Mouse (Mus musculus): Measurements from ENCODE around the gene Gemin7. TPM values are rescaled to one million over a fixed set of nuclear protein-coding genes. Genes with fewer than 3 reads are reported as not detected.
A peak's percentile ranks its signal among the peaks of the same experiment; 100 is the strongest.
"Not testable (repeated sequence)": the region's sequence is repeated elsewhere in the genome, so short reads cannot be mapped to it uniquely, and the experiment has no call there.

Gene Gemin7
- polyA plus RNA-seq (2015; fragmentation: Nextera tagmentation; extraction: Ambion mirVana), result 152 TPM in 2 replicates

- Histone ChIP-seq H3K9me3 (no peaks in the 10 kb centered on the region), H3K4me2 (peak within 1 kb of the TSS; percentile 59), H3K9ac (no peak within 1 kb of the TSS; the same call in 1 of the 2 replicates), H3K4me3 (peak within 1 kb of the TSS; percentile 30), H3K27ac (replicated peaks) (no peak within 1 kb of the TSS), H3K4me1 (replicated peaks) (peaks cover 25% of the 10 kb centered on the region), H3K27me3 (peaks cover 38% of the 10 kb centered on the region), H3K36me3 (peaks cover 21% of the 10 kb centered on the region)
- under 1% methylated on average over 47 of the region's 56 CpGs for WGBS
- ATAC-seq (ENCODE audit: low FRiP score, low read depth), result no peak
Observed at GRCm38 (mm10) chr7:19577141-19577852, at the start of gene Gemin7, which contains the start of gene Zfp296. Gene Gemin7 (minus strand): TSS chr7:19577595. Gene Zfp296 (plus strand): TSS chr7:19577287.

- WGBS, result 83% methylated on average over 2 of the region's 2 CpGs
- Histone ChIP-seq H3K9me3 (no peaks in the 10 kb centered on the region), H3K36me3 (no peaks in the 10 kb centered on the region), H3K9ac (no peak overlapping the region), H3K27me3 (no peaks in the 10 kb centered on the region), H3K4me2 (no peak overlapping the region), H3K4me1 (replicated peaks) (peaks cover 13% of the 10 kb centered on the region), H3K4me3 (no peak overlapping the region), H3K27ac (replicated peaks) (no peak overlapping the region)
- ATAC-seq (ENCODE audit: low FRiP score, low read depth), result no peak
Observed at GRCm38 (mm10) chr7:19623433-19623832, 46.0 kb upstream of the Gemin7 start.

GRCm38 (mm10) chr7:19622241-19622640 lies 44.8 kb upstream of the Gemin7 start:
- ATAC-seq (ENCODE audit: low FRiP score, low read depth), result no peak
- Histone ChIP-seq H3K9ac (no peak overlapping the region), H3K4me2 (no peak overlapping the region), H3K36me3 (no peaks in the 10 kb centered on the region), H3K4me1 (replicated peaks) (peaks cover 6% of the 10 kb centered on the region), H3K9me3 (no peaks in the 10 kb centered on the region), H3K27me3 (no peaks in the 10 kb centered on the region), H3K27ac (replicated peaks) (no peak overlapping the region), H3K4me3 (no peak overlapping the region)
- whole genome bisulfite sequencing, result 44% methylated on average over 6 of the region's 6 CpGs

GRCm38 (mm10) chr7:19620811-19621210 lies 43.4 kb upstream of the Gemin7 start:
- Histone ChIP-seq H3K27me3 (no peaks in the 10 kb centered on the region), H3K27ac (replicated peaks) (no peak overlapping the region), H3K36me3 (no peaks in the 10 kb centered on the region), H3K9ac (no peak overlapping the region), H3K9me3 (no peaks in the 10 kb centered on the region), H3K4me3 (no peak overlapping the region), H3K4me1 (replicated peaks) (peaks cover 6% of the 10 kb centered on the region), H3K4me2 (no peak overlapping the region)
- 89% methylated on average over 7 of the region's 7 CpGs for WGBS
- no peak for ATAC-seq (ENCODE audit: low FRiP score, low read depth)

- no peaks in the 10 kb centered on the region for H3K36me3 ChIP-seq
- H3K27ac ChIP-seq (replicated peaks), result 0 out of 2 replicates have a peak overlapping the region, but pooled peaks have one; percentile 51
- H3K9me3 ChIP-seq, result no peaks in the 10 kb centered on the region
- WGBS, result 6% methylated on average over 31 of the region's 35 CpGs
- peak overlapping the region; percentile 27 for H3K4me3 ChIP-seq
- H3K4me1 ChIP-seq (replicated peaks), result peaks cover 6% of the 10 kb centered on the region
- peak overlapping the region; percentile 52 for H3K4me2 ChIP-seq
- H3K27me3 ChIP-seq, result no peaks in the 10 kb centered on the region
- H3K9ac ChIP-seq, result peak overlapping the region; percentile 15; the same call in 1 of the 2 replicates
- peak; percentile 65; the same call in 1 of the 2 replicates for ATAC-seq (ENCODE audit: low FRiP score, low read depth)
Observed at GRCm38 (mm10) chr7:19619004-19619801, 41.8 kb upstream of the Gemin7 start.

GRCm38 (mm10) chr7:19615036-19615577 lies 37.7 kb upstream of the Gemin7 start:
- no peaks in the 10 kb centered on the region for H3K27me3 ChIP-seq
- WGBS, result 88% methylated on average over 12 of the region's 12 CpGs
- no peak for ATAC-seq (ENCODE audit: low FRiP score, low read depth)
- no peak overlapping the region for H3K4me3 ChIP-seq
- no peaks in the 10 kb centered on the region for H3K36me3 ChIP-seq
- no peak overlapping the region for H3K27ac ChIP-seq (replicated peaks)
- no peaks in the 10 kb centered on the region for H3K9me3 ChIP-seq
- H3K9ac ChIP-seq, result no peak overlapping the region
- no peak overlapping the region for H3K4me2 ChIP-seq
- H3K4me1 ChIP-seq (replicated peaks), result peaks cover 6% of the 10 kb centered on the region

GRCm38 (mm10) chr7:19610969-19611368 lies 33.6 kb upstream of the Gemin7 start:
- 78% methylated on average over 5 of the region's 5 CpGs for WGBS

GRCm38 (mm10) chr7:19609641-19610332 lies 32.4 kb upstream of the Gemin7 start:
- no peak for ATAC-seq (ENCODE audit: low FRiP score, low read depth)
- no peaks in the 10 kb centered on the region for H3K27me3 ChIP-seq
- no peaks in the 10 kb centered on the region for H3K9me3 ChIP-seq
- 92% methylated on average over 12 of the region's 12 CpGs for WGBS
- no peak overlapping the region for H3K9ac ChIP-seq
- H3K4me3 ChIP-seq, result no peak overlapping the region
- no peak overlapping the region for H3K4me2 ChIP-seq
- H3K4me1 ChIP-seq (replicated peaks), result no peaks in the 10 kb centered on the region
- H3K27ac ChIP-seq (replicated peaks), result no peak overlapping the region
- no peaks in the 10 kb centered on the region for H3K36me3 ChIP-seq

More at GRCm38 (mm10) chr7:19610969-19611368, 33.6 kb upstream of the Gemin7 start:
- Histone ChIP-seq H3K36me3 (no peaks in the 10 kb centered on the region), H3K27me3 (no peaks in the 10 kb centered on the region), H3K27ac (replicated peaks) (no peak overlapping the region), H3K4me3 (no peak overlapping the region), H3K4me1 (replicated peaks) (no peaks in the 10 kb centered on the region), H3K9me3 (no peaks in the 10 kb centered on the region), H3K4me2 (no peak overlapping the region), H3K9ac (no peak overlapping the region)
- ATAC-seq (ENCODE audit: low FRiP score, low read depth), result no peak

- Histone ChIP-seq H3K9me3 (no peaks in the 10 kb centered on the region), H3K9ac (no peak overlapping the region), H3K4me2 (no peak overlapping the region), H3K27me3 (no peaks in the 10 kb centered on the region), H3K4me1 (replicated peaks) (peaks cover 15% of the 10 kb centered on the region), H3K36me3 (no peaks in the 10 kb centered on the region), H3K27ac (replicated peaks) (no peak overlapping the region), H3K4me3 (no peak overlapping the region)
- ATAC-seq (ENCODE audit: low FRiP score, low read depth), result no peak
- WGBS, result 86% methylated on average over 5 of the region's 5 CpGs
Observed at GRCm38 (mm10) chr7:19607291-19607690, 29.9 kb upstream of the Gemin7 start.

GRCm38 (mm10) chr7:19604606-19605214 lies 27.3 kb upstream of the Gemin7 start:
- Histone ChIP-seq H3K4me1 (replicated peaks) (peaks cover 40% of the 10 kb centered on the region), H3K27ac (replicated peaks) (peak overlapping the region; percentile 81), H3K4me2 (peak overlapping the region; percentile 88), H3K9ac (peak overlapping the region; percentile 98; the same call in 1 of the 2 replicates), H3K4me3 (peak overlapping the region; percentile 96)
- not testable (repeated sequence) for H3K27me3 ChIP-seq, H3K9me3 ChIP-seq, H3K36me3 ChIP-seq
- peak; percentile 40; the same call in 1 of the 2 replicates for ATAC-seq (ENCODE audit: low FRiP score, low read depth)
- 62% methylated on average over 10 of the region's 10 CpGs for WGBS
